Mouse (Mus musculus) retina, embryonic 14.5 days (tissue): ENCODE results near the gene 4930513O06Rik.

Source experiments
- DNase-seq: peaks from one replicate; pipeline ENCODE4 v3.0.0-alpha.2; 2015; ENCODE audit warnings: low spot score

Gene 4930513O06Rik

GRCm38 (mm10) chrX:139085943-139086342 lies at the start of gene 4930513O06Rik:
TSS of gene 4930513O06Rik (plus strand) at chrX:139086243.
- DNase-seq: no peak

GRCm38 (mm10) chrX:139037666-139038065 lies 48.4 kb upstream of the 4930513O06Rik start:
- DNase-seq: no peak

- no peak for DNase-seq
Measured at GRCm38 (mm10) chrX:139039314-139039713, 46.7 kb upstream of the 4930513O06Rik start.

- no peak for DNase-seq
Measured at GRCm38 (mm10) chrX:139041148-139041547, 44.9 kb upstream of the 4930513O06Rik start.

- DNase-seq: no peak
Measured at GRCm38 (mm10) chrX:139051976-139052375, 34.1 kb upstream of the 4930513O06Rik start.

GRCm38 (mm10) chrX:139053149-139053548 lies 32.9 kb upstream of the 4930513O06Rik start:
- DNase-seq: no peak

- DNase-seq: no peak
Measured at GRCm38 (mm10) chrX:139064078-139064477, 22.0 kb upstream of the 4930513O06Rik start.

GRCm38 (mm10) chrX:139078493-139078892 lies 7.5 kb upstream of the 4930513O06Rik start:
- DNase-seq: no peak

GRCm38 (mm10) chrX:139085077-139085476 lies 966 bp upstream of the 4930513O06Rik start, which contains the start of gene Serpina7:
TSS of gene Serpina7 (minus strand) at chrX:139085236.
- DNase-seq: no peak

GRCm38 (mm10) chrX:139097197-139097596 lies 11.2 kb downstream of the 4930513O06Rik start:
- no peak for DNase-seq

GRCm38 (mm10) chrX:139134031-139134430 lies 48.0 kb downstream of the 4930513O06Rik start:
- no peak for DNase-seq
